Mouse (Mus musculus) C2C12 (cell line): ENCODE measurements around the gene Adgrl2.

Source experiments
- CEBPB ChIP-seq: IDR thresholded peaks from one replicate; pipeline ENCODE4 v1.6.1; 2011; ENCODE audit warnings: low read depth, mild to moderate bottlenecking, control low read depth, moderate library complexity
- CTCF ChIP-seq: IDR thresholded peaks from one replicate; pipeline ENCODE4 v1.5.1; 2011; ENCODE audit not compliant: control insufficient read depth, insufficient read depth, insufficient read length
- MAX ChIP-seq: IDR thresholded peaks from one replicate; pipeline ENCODE4 v1.6.1; 2011; ENCODE audit warnings: mild to moderate bottlenecking, control low read depth
- MYOD1 ChIP-seq: IDR thresholded peaks from one replicate; pipeline ENCODE4 v1.6.1; 2011; ENCODE audit warnings: low read depth; ENCODE audit not compliant: control insufficient read depth, insufficient read length
- MYOG ChIP-seq: IDR thresholded peaks from one replicate; pipeline ENCODE4 v1.6.1; 2011; ENCODE audit not compliant: control insufficient read depth, insufficient read length; ENCODE audit errors: extremely low read depth
- USF1 ChIP-seq: IDR thresholded peaks from one replicate; pipeline ENCODE4 v1.6.1; 2011; ENCODE audit warnings: low read depth, mild to moderate bottlenecking, control low read depth, moderate library complexity

DNA sequence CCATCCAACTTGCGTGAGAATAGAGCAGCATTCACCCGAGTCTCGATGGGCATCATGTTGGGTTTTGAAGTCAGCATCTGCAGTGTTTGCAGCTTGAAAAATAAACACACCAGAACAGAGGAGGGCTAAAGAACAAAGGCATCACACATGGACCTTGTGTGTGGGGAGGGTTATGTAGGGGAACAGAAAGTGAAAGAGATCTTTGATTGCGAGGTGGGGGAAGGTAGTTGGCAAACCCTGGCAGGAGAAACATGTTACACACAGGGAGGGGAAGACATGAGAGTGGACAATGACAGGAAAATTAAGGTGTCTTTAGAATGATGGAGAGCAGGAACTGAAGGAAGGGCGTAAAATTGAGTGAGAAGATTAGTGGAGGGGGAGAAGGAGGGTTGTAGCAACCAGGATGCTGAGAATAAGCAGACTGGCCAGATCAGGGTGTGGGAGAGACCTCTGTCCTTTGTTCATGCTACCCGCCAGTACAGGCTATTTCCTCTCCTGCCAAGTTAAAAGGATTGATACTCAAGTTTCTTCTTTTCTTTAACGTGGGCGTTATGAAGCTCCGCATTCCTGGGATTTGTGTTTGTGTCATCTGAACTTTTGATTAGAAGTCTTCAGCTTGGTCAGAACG, 197.0 kb downstream of the Adgrl2 start:
- TF ChIP-seq CTCF, result no peak
- no peak for TF ChIP-seq USF1
- TF ChIP-seq CEBPB, result no peak
- no peak for TF ChIP-seq MAX
- TF ChIP-seq MYOG, result no peak
- TF ChIP-seq MYOD1, result no peak
